Mouse (Mus musculus): ENCODE data around the gene Slc39a8.

Gene Slc39a8

DNA sequence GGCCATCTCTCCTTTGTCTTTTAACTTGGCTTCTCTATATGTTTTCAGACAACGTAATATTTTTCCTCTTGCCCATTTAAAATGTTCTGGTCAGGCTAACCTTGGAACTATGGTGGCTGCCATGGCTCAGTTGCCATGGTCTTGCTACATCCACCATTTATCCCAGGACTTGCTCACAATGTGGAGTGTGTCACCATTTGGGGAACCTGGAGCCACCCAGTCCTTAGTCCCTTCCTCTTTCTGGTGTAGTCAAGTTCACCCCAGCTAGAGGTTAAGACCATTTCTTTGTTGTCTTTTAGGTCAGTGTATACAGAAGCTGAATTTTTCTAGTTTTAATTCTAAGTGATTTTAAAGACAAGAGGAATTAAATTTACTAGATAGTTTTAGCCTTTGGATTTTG lies 80.7 kb downstream of the Slc39a8 start:
- no peak for DNase-seq (ENCODE audit: extremely low read depth, low read depth, low spot score)

DNA sequence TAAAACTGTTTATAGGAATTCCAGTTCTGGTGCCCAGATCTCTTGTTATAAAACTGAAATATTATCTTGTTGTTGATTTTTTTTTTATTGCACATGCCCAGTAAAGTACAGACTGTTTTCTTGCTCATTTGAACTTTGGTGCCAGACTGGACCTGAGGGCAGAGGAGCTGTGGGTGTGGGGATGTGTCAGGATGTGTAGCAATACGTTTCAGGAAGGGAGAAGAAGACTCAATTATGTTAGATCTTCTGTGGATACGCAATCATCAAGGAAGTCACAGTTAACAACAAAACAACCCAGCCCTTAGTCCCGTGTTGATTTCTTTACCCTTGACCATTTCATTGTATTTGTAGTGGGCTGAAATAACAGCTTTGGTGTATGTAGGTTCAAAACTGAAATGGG lies 81.9 kb downstream of the Slc39a8 start:
- no peak for DNase-seq (ENCODE audit: extremely low read depth, low read depth, low spot score)

DNA sequence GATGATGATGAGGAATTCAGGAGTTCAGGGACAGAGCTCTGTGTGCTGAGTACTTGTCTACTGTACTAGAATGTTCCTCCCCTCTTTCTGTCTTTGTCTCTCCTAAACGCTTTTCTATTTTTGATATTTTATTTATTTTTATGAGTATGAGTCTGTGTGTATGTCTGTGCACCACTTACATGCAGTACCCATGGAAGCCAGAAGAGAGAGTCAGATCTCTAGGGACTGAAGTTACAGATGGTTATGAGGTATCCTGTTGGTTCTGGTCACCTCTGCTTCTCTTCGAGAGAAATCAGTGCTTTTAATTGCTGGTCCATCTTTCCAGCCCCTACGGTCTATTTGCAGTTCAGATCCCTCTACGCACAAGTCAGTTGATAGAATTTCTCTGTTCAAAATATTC lies 90.9 kb downstream of the Slc39a8 start:
- no peak for DNase-seq (ENCODE audit: extremely low read depth, low read depth, low spot score)

DNA sequence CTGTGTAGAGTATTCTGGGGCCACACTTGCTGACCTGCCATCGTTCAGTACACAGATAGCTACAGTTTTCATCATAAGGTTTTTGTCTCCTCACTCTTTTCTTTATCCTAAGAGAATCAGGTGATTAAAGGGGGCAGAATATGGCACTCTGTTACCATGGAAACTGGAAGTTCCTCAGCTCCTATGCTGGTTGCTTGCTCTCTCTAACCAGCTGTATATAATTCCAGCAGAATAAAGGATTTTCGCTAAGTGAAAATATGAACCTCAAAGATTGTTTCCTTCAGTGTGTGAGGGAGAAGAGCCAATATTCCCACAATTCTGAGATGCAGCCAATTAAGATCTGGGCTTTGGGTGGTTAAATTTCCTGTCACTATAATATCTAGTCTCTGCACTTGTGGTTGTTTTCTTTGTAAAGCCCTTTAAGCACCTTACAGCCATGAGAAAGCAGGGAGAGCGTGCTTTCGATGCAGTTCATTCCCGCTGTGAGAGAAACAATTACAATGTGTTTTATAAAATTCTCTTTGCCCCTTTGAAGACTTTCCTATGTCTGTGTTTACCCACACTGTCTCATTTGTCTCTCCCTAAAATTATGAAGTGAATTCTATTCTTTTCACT lies 93.6 kb downstream of the Slc39a8 start:
- DNase-seq (ENCODE audit: extremely low read depth, low read depth, low spot score) = no peak

DNA sequence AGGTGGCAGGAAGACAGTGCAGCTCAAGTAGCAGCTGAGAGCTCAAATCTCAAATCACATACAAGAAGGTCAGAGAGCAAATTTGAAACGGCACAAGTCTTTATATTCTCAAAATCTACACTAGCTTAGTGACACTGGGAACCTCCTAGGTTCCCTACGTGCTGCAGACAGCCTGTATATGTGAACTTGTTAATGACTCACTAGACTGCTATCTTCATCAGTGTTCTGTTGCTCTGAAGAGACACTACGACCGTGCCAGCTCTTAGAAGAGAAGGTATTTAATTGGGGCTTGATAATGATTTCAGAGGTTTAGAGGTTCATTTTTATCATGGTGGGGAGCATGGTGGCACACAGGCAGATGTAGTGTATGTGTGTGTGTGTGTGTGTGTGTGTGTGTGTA lies 94.2 kb downstream of the Slc39a8 start:
- no peak for DNase-seq (ENCODE audit: extremely low read depth, low read depth, low spot score)

DNA sequence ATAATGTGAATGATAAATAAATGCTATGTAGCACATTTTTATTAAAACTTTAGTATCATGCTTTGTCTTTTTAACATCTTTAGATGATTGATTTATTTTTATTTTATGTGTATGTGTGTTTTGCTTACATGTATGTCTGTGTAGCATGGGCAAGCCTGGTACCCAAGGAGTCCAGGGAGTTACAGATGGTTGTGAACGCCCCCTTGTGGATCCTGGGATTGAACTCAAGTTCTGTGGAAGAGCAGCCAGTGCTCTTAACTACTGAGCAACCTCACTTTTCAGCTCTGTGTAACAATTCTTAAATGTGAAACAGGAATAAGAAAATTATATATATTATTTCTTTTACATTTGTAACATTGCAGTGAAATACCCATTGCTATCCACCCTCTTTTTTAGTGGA lies 101.7 kb downstream of the Slc39a8 start:
- no peak for DNase-seq (ENCODE audit: extremely low read depth, low read depth, low spot score)

DNA sequence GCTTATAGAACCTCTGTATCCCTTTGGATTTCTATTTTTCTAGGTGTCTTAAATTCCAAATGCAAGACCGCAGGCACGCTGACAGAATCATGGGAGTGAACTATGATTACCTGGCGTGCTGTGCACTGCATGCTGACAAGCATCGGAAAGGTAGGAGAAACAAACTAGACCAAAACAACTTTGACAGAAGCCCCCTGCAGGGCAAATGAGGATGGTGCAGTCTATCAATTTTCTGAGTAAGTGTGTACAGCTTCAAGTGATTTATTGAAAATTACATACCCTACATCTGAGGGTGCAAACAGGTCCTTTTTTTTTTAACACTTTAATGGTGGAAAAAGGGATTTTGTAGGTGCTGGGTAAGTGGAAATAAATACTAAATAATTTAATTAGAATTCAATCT lies 103.1 kb downstream of the Slc39a8 start:
- no peak for DNase-seq (ENCODE audit: extremely low read depth, low read depth, low spot score)

DNA sequence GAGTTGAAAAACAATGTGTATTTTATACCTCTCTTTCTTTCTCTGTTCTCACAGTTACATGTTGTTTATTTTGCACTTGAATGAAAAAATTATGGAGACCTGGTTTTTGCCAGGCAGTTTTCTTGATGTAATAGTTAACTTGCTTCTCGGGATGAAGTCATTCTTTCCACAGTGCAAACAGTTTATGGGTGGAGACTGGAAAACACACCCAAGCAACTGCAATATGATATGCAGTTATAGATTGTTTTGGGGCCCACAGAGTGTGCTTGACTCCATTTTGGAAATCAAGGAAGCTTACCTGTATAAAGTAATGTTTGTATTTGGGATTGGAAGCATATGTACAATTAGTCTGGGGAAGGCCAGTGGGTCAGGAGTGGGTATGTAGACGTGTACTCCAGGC lies 112.4 kb downstream of the Slc39a8 start:
- DNase-seq (ENCODE audit: extremely low read depth, low read depth, low spot score) = no peak

All from fat pad, adult 2 months (tissue).